Mouse (Mus musculus) olfactory bulb, adult 2 months (tissue): ENCODE measurements at regions not wholly inside any gene's neighbourhood (a gene's known extent, or its start where the extent isn't known, plus 50 kb on each side); places are given as distances from the start of the nearest gene placed in this dataset.

Source experiments
- CTCF ChIP-seq: fragments of 200-500 bp; IDR thresholded peaks from 2 replicates; pipeline ENCODE4 v1.5.1; 2012; ENCODE audit warnings: low read depth, mild to moderate bottlenecking, low read length, moderate library complexity; ENCODE audit not compliant: insufficient read depth
- POLR2A ChIP-seq: fragments of 200-500 bp; IDR thresholded peaks from 2 replicates; pipeline ENCODE4 v1.6.1; 2012; ENCODE audit warnings: mild to moderate bottlenecking, low read depth, low read length, moderate library complexity; ENCODE audit not compliant: insufficient read depth

DNA sequence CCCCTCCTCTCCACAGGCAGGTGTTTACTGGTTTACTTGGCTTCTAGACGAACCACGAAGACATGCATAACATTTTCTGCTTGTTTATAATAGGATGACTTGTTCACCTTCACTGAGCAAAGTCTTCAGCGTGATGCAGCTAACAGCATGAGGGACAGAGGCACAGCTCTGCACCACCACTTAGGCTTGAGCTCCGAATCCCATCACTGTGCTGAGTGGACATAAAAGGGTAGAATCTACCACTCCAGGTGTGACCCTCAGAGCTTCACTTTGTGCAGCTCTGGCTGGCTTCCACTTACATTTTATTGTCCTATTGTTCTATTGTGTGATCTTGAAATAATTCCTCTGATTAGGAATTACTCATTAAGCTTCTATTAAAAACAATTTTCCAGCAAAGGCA, 126.2 kb upstream of the Ufl1 start:
- TF ChIP-seq POLR2A (no peak), CTCF (no peak)
